Mouse (Mus musculus) granulocyte monocyte progenitor cell, adult 5-6 weeks (primary cell): ENCODE measurements at regions not wholly inside any gene's neighbourhood (a gene's known extent, or its start where the extent isn't known, plus 50 kb on each side); places are given as distances from the start of the nearest gene placed in this dataset.
A peak's percentile ranks its signal among the peaks of the same experiment; 100 is the strongest.

ENCODE experiments used
- ATAC-seq: replicated peaks from 2 replicates; pipeline ENCODE4 v1.8.0; 2016; ENCODE audit warnings: mild to moderate bottlenecking, moderate TSS enrichment, inconsistent platforms; ENCODE audit not compliant: poor library complexity, severe bottlenecking

DNA sequence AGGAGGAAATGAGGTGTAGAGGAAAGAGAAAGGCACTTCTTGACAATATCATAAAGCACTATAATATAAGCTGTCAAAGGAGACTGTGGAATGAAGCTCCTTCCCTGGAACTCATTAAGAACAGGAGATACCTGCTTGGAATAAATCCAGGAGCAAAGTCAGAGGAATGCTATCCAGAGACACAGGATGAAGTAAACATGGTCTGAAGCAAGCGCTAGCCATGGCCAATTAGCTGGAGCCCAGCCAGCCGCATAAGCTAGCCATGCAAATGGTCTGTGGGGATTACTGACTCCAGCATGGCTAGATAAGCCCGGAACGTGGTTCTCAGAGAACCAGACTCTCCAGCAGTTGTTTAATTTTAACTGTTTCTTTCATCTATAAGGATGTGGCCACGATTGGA, 54.9 kb upstream of the Gpc3 start:
- no peak for ATAC-seq

DNA sequence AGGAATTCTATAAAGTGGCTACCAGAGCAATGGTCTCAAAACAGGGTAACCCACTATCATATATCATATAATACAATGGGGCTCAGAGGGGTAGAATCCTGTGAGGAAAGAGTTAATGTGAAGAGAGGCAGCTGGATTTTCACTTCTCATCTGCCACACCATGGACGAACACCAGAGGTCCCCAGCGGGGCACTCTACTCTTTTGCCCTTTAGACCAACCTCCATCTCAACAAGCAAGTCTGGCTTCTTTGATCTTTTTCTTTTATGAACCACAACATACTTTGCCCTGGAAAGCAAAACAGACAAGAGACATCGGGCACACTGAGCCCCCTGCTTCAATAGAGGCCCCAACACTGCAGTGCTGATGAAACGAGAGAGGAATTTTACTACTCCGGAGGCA, 65.3 kb upstream of the Gpc3 start:
- ATAC-seq, result no peak; the same call in 1 of the 2 replicates

DNA sequence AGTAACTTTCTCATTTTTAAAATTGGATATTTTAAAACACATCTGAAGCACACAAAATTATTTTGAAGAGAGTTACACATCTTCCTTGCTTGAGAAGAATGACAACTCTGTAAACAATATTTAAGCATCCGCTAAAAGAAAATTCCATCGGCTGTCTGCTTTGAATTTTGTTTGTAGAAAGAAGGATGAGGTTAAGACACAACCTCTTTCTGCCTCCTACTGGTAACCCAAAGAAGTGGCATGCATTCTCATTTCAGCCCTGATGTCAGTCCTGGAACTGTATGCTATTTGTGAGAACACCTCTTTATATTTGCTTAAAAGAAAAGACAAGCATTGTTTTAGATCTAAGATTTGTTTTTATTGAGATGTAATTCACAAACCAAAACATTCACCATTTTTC, 80.6 kb upstream of the Gpc3 start:
- ATAC-seq, result no peak

DNA sequence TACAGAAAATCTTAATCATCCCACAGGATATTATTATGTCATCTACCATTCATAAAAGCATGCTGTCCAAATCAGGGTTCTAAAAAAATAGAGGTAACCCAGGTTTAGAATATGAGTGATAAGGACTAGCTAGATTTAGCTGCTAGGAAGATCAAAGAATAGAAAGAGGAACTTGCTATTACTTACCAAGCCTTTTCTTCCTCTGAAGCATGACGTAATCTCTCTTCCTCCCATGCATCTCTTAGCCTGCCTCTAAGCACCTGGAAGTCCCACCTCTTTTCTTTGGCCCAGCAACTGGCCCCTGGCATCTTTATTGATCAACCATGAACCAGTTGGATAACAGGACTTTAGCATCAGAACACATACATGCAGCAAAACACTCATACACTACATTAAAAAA, 85.9 kb upstream of the Gpc3 start:
- ATAC-seq, result peak; percentile 61

DNA sequence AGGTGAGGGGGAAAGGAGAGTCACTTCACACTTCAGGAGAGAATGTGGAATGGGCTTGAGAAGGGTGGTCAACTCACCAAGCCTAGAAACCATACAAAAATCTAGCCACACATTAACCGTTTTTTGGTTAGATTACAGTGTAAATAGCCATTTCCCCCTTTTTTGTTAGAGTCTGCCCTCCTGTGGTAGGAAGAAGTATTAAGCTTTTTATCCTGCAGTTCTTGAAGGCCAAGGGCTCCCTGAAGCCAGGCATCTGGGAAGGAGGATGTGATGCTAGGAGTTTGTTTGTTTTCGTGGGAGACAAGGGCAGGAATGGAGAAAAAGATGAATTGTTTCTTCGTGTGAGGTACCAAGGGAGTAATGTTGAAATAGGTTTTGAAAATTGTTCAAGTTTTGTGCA, 73.5 kb upstream of the Ccdc160 start:
- ATAC-seq, result no peak; the same call in 1 of the 2 replicates

DNA sequence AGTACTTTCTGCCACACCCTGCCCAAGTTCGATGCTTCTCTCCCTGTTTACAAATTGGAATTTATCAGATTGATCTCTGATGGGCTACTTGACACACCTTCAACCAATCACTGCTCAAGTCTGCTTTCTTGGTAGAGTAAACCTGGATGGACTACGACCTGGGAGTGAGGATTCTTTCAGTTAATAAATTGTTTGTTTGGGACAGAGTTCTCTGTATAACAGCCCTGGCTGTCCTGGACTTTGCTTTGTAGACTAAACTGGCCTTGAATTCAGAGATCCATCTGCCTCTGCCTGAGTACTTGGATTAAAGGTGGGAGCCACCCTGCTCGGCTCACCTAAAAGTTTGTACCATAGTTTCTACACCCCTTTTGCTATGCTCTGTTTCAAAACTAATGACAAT, 52.9 kb upstream of the Ccdc160 start:
- ATAC-seq, result no peak
